Mouse (Mus musculus): Measurements from ENCODE around the gene Adamtsl3.

DNA sequence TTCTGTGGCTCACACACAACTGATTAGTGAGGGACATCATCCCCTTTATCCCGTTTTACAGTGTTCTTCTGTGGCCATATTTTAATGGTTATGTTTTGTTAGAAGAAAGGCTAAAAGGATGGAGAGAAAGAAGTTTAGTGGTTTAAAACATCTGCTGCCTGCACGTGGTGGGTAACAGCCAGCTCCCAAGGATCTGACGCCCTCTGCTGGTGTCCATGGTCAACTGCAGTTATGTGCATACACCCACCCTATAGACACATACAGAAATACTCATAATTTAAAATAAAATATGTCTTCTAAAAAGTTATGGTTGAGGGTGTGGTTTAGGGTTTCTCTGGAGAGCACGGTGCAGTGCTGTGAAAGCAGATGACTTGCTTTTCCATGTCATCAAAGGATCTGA lies 3.0 kb downstream of the Adamtsl3 start:
- TF ChIP-seq CTCF (IDR thresholded peaks at IDR 0.05), result peak; percentile 40
- TF ChIP-seq EP300 (IDR thresholded peaks at IDR 0.05; ENCODE audit: insufficient read depth, low read depth, low read length), result no peak
- TF ChIP-seq POLR2A (IDR thresholded peaks at IDR 0.05; ENCODE audit: insufficient read depth, low read depth, low read length), result no peak

Data from heart, adult 2 months (tissue).